24 mouse cellular contexts compared by ENCODE assay signal in the genomic region with DNA sequence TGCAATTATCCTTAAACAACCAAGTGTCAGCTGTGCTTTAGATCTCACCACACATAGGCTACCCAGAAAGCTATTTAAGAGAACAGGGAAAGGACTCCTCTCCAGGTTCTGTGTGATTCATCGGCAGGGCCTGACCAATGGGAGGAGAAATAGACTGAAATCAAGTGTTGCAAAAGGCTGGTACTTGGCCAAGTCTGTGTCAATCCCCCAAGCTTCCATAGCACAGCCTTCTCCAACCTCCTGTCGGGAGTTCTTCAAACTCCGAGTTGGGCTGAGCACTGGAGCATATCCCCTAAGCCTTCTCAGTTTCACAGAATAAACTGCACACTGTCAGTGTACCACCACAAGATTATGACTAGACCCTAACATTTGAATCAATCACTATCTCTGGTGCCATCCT.
DNase-seq lines count a peak whose midpoint lies in the region; ATAC-seq and TF ChIP-seq lines count a peak whose summit lies in the region.
"Had no signal": no experiment of that assay in that cellular context is flagged by ENCODE, and none has a peak within 500 bp of the region (broad histone marks: within the 10 kb centered on the region; RNA-seq: fewer than 3 reads in every experiment).

No protein-coding gene starts in this region.

- no peak overlapping the region for H3K27ac ChIP-seq in kidney, embryonic 14.5 days (ENCODE audit: low read depth, low read length)
- H3K27ac ChIP-seq: embryonic facial prominence, embryonic 15.5 days; heart, embryonic 13.5 days; hindbrain, embryonic 13.5 days; limb, embryonic 12.5 days; stomach, postnatal 0 days had no signal

- 39% methylated on average over 3 of the region's 3 CpGs for WGBS in kidney, embryonic 14.5 days

- no peaks in the 10 kb centered on the region for H3K36me3 ChIP-seq in kidney, embryonic 14.5 days (ENCODE audit: control insufficient read depth, insufficient read depth, low read length)
- H3K36me3 ChIP-seq: embryonic facial prominence, embryonic 15.5 days; G1E; heart, embryonic 13.5 days; hindbrain, embryonic 13.5 days; limb, embryonic 12.5 days had no signal

- H3K4me2 ChIP-seq in kidney, embryonic 14.5 days (replicated peaks; ENCODE audit: low read depth, low read length): no peak overlapping the region
- H3K4me2 ChIP-seq: embryonic facial prominence, embryonic 15.5 days; heart, embryonic 13.5 days; hindbrain, embryonic 13.5 days; limb, embryonic 12.5 days; liver, embryonic 11.5 days had no signal

- no peak overlapping the region for H3K9ac ChIP-seq in kidney, embryonic 14.5 days (ENCODE audit: low read depth, low read length)
- H3K9ac ChIP-seq: embryonic facial prominence, embryonic 15.5 days; heart, embryonic 13.5 days; hindbrain, embryonic 13.5 days; limb, embryonic 12.5 days; liver, postnatal 0 days had no signal

- H3K4me3 ChIP-seq in kidney, embryonic 14.5 days (ENCODE audit: low read length): no peak overlapping the region
- H3K4me3 ChIP-seq: embryonic facial prominence, embryonic 15.5 days; heart, embryonic 13.5 days; hindbrain, embryonic 13.5 days; limb, embryonic 12.5 days; megakaryocyte, embryonic 14.5 days had no signal

- TF ChIP-seq CTCF in brain, embryonic 14.5 days (IDR thresholded peaks at IDR 0.05; ENCODE audit: borderline replicate concordance, extremely low read depth, insufficient read depth, insufficient read length): no peak

- TF ChIP-seq POLR2A in brain, embryonic 14.5 days (IDR thresholded peaks at IDR 0.05; ENCODE audit: borderline replicate concordance, extremely low read depth, insufficient read depth, insufficient read length, poor library complexity, severe bottlenecking): no peak

- no peaks in the 10 kb centered on the region for H3K9me3 ChIP-seq in kidney, embryonic 14.5 days (ENCODE audit: control insufficient read depth, low read length)
- H3K9me3 ChIP-seq: embryonic facial prominence, embryonic 15.5 days; G1E; heart, embryonic 13.5 days; hindbrain, embryonic 13.5 days; limb, embryonic 12.5 days; megakaryocyte, embryonic 14.5 days had no signal

- 0 out of 2 replicates have a peak, but pooled peaks have one; percentile 35 for ATAC-seq in kidney, embryonic 14.5 days (ENCODE audit: low FRiP score, low TSS enrichment)
- ATAC-seq: forebrain, embryonic 14.5 days; liver, postnatal 0 days had no signal

- DNase-seq in kidney, postnatal 14 days: no peak
- DNase-seq in Muller cell, postnatal 12 days (ENCODE audit: inconsistent ontology term): peak; percentile 31
- DNase-seq in adrenal gland, adult 2 months: peak; percentile 79
- DNase-seq in brain, embryonic 14.5 days (ENCODE audit: low read depth): peak; percentile 13
- DNase-seq in MN1 (ENCODE audit: low spot score): no peak
- DNase-seq in thymus, postnatal 4 days: no peak
- DNase-seq: B cell, adult 2 months; cerebellum, adult 9-10 months; kidney, adult 18-20 months; kidney, postnatal 36 days; liver, postnatal 0 days; midbrain, embryonic 14.5 days; thymus, adult 2 months had no signal

- H3K4me1 ChIP-seq in kidney, embryonic 14.5 days (ENCODE audit: control insufficient read depth, insufficient read depth, low read length): no peaks in the 10 kb centered on the region
- H3K4me1 ChIP-seq: embryonic facial prominence, embryonic 15.5 days; heart, embryonic 13.5 days; hindbrain, embryonic 13.5 days; limb, embryonic 12.5 days; megakaryocyte, embryonic 14.5 days had no signal

- H3K27me3 ChIP-seq in kidney, embryonic 14.5 days (ENCODE audit: control insufficient read depth, insufficient read depth, low read length): no peaks in the 10 kb centered on the region
- H3K27me3 ChIP-seq: CH12.LX; embryonic facial prominence, embryonic 15.5 days; heart, embryonic 13.5 days; hindbrain, embryonic 13.5 days; limb, embryonic 12.5 days; megakaryocyte, embryonic 14.5 days had no signal

Comparison
In these comparisons a context has a peak if more than half of its experiments do, and no peak if none do; other contexts are left out.
1. DNase-seq: peak in Muller cell, postnatal 12 days (single experiment), adrenal gland, adult 2 months (single experiment) and brain, embryonic 14.5 days (single experiment); none in kidney, postnatal 14 days (single experiment), MN1 (single experiment) and thymus, postnatal 4 days (single experiment).